Mouse (Mus musculus) retina, postnatal 1 day (tissue): ENCODE measurements at regions not wholly inside any gene's neighbourhood (a gene's known extent, or its start where the extent isn't known, plus 50 kb on each side); places are given as distances from the start of the nearest gene placed in this dataset.
A peak's percentile ranks its signal among the peaks of the same experiment; 100 is the strongest.
"Not testable (repeated sequence)": the region's sequence is repeated elsewhere in the genome, so short reads cannot be mapped to it uniquely, and the experiment has no call there.

ENCODE experiments used
- DNase-seq: peaks from one replicate; pipeline ENCODE4 v3.0.0-alpha.2; 2012

DNA sequence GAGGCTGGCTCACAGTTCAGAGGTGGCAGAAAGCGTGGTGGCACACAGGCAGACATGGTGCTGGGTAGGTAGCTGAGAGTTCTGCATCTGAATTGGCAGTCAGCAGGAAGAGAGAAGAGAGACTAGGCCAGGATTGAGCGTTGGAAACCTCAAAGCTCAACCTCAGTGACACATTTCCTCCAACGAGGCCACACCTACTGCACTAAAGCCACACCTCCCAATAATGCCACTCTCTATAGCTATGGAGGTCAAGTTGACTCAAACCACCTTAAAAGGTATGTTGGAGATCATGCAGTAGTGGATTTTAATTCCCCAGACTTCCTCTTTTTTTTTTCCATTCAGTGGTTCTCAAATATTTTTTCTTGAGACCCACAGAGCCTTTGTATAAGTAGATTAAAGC, 57.1 kb downstream of the Ccdc54 start:
- DNase-seq: no peak

DNA sequence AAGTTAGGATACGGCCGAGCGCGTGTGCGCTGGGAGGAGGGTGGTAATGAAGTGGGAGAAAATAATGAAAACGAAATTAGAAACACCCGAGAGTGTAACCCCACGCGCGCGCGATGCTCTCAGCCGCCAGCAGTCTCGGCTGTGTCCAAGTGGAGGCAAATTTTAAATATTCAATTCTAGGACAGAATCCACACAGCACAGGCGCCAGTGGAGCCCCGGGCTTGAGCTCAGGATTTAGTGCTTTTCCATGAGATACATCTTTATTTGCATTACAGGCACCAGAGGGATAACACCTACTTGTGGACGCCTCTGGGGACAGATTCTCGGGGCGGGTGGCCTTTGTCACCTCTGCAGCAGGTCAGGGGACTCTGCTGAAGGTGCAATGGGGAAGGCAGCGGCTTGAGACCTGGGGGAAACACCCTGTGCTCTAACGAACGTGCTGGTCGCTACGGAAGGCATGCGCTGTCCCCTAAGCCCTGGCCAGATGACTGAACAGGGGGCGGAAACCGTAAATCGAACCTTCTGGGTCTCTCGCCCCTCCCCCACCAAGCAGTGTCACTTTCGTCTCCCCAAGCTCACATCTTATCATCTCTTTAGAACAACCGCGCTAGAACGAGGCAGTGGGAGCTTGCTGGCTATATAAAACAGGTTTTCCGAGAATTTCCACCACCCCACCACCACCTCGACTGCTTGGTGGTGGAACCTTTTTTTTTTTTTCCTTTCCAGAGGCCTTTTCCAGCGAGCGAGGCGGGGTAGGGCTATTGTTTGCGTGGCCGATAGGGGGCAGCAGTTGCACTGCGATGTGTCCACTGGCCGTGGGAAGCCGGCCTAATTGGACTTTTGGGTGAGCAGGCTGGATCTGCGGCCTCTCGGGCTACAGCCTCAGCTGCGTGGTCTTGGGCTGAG, 61.2 kb downstream of the Ccdc54 start:
- DNase-seq: peak; percentile 93

DNA sequence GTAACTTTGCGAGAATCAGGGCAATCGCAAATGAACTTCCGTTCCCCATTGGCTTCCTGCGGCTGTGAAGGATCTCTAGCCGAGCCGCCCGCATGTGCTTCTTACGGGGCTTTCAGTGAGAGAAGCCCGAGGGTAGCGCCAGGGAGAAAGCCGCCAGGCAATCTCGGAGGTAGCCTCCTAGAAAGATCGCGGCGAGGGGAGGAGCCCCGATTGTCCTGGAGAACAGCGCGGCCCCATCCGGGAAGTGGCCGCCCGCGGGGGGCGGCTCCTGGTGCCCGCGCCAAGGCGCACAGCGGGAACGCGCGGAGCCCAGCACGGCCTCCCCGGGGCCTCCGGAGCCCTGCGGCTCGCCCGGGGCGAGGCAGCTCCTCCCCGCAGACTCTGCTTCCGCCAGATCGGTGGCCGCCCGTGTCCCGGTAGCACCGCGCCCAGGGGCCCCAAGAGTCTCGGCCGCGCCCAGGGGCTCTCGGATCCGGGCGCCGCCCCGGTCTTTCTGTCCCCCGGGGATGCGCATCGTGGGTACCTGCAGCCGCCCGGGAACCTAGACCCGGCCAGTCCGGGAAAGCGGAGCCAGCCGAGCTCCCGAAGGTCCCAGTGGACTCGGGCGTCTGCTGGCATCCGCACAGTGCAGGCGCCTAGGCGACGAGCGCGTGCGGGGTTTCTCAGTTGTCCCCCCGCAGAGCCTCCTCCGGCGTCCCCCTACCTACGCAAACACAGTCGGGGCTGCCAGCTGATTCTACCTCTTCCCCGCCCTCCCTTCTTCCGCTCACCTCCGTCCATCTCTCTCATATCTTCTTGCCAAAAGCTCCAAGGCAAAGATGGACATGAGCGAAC, 62.1 kb downstream of the Ccdc54 start:
- DNase-seq: peak; percentile 87

DNA sequence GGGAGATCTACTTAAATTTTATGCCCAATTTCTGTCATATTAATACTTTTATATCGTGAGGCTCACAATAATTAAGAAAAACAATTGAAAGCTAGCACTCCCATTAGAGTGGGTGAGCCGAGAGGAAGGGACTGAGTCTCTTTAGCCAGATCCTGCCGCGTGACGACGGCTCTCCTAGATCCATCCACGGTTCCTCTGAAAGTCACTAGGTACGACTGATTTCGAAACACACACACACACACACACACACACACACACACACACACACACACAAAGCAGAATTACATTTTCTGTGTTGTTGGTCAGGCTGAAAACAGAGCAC, 62.6 kb downstream of the Ccdc54 start:
- no peak for DNase-seq

DNA sequence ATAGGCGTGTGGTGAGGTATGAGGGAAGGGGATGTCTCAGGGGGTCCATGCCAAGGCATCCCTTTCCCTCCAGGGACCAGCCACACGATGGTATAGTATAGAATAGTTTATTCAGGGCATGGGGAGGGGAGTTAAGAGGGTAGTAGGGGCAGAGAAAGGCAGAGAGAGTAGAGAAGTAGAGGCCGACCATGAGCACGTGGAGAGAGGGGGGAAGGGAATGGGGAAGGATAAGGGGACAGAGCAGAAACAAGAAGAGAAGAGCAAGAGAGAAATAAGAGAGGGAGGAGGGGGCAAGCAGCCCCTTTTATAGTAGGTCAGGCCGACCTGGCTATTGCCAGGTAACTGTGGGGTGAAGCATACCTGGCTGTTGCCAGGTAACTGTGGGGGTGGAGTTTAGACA, 64.0 kb downstream of the Ccdc54 start:
- DNase-seq: not testable (repeated sequence)

DNA sequence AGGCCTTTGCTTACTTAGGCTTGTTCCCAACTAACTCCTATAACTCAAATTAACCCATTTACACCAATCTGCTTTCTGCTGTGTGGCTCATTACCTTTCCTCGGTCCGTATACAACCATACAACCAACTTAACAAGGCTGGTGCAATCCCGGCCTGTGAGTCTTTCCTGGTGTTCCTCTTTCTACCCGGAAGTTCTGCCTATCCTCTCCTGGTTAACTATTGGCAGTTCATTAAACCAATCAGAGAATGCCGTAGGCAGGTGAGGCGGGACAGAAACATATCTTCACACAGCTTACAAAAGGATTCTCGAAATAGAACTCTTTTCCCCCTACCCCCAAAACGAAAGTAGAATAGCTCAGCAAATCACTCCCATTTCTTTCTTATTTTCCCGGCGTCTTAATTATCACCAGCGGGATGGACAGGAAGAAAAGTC, 65.0 kb downstream of the Ccdc54 start:
- no peak for DNase-seq

DNA sequence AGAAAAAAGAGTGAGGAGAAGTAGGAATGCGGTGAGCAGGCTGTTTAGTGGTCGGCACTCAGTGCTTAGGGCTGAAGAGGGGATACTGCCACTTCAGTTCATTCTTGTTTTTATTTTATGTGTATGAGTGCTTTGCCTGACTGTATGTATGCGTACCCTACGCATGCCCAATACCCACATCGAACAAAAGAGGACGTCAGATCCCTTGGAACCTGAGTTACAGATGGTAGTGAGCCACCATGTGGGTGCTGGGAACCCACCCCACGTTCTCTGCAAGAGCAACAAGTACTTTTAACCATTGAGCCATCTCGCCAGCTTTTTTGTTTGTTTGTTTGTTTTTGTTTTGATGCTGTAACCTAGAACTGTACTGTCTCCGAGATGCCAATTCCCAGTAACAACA, 65.5 kb downstream of the Ccdc54 start:
- no peak for DNase-seq

DNA sequence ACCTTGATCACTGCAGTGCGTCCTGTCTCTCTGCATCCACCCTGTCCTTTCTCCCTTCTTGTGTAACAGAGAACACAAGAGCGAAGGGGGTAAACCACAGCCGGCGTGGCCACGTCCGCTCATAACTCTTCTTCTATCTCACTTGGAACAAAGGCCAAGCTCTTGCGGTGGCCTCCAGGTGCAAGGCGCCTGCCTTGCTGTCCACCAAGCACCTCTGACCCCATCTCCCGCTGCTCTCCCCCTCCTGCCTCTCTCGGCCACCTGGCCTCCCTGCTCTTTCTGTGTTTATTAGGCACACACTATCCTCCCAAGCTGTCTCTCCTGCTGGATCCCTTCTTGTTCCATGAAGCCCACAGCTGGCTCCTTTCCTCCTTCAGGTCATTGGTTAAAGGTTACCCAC, 71.3 kb downstream of the Ccdc54 start:
- no peak for DNase-seq

DNA sequence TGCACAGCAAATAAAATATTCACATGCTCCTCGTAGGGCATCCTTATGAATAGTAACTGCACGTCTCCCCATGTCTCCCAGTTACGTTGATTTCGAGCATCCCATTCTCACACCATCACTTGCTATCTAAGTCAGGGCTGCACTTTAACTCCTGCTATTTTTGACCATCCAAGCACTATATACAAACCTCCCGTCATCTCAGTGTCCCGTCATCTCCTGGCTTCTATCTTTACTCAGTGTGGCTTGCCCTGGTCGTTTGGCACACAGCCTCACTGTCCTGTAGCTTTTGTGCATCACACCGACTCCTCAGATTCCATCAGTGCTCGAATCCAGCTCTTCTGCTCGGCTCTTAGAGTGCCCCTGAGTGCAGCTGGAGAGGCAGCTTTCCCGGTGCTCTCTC, 74.4 kb downstream of the Ccdc54 start:
- no peak for DNase-seq

DNA sequence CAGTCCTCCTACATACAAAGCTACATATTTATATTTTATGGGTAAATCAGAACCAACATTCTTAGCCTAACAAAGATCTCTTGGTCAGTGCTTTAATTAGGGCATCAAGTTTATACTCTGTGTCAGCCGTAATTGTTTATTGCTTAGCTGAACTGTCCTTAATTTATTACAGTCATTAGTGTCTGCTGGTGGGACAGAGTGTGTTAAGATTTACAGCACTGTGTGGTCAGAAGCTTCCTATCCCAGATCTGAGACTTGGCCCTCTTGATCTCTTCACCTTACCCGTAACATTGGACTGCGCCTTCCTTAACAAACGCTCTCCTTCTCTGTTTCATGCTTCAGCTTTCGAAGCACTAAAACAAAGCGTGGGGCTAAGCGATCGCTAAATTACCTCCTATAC, 75.9 kb downstream of the Ccdc54 start:
- DNase-seq: no peak

DNA sequence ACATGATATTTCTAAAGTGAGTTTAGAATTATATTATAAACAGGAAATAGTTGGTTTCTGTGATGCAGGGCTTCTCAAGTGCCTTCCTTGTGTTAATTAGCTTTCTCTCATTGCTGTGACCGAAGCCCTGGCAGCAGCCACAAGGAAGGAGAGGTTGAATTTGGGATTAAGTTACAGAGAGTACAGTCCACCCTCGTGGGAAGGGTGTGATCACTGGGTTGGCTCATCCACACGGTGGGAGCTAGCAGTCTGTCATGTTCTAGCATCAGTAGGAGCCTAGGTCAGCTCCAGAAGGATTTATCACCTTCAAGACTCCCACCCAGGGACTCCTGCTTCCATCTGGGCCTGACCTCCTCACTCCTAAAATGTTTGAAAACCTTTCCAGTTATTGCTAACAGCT, 78.9 kb downstream of the Ccdc54 start:
- DNase-seq: no peak

DNA sequence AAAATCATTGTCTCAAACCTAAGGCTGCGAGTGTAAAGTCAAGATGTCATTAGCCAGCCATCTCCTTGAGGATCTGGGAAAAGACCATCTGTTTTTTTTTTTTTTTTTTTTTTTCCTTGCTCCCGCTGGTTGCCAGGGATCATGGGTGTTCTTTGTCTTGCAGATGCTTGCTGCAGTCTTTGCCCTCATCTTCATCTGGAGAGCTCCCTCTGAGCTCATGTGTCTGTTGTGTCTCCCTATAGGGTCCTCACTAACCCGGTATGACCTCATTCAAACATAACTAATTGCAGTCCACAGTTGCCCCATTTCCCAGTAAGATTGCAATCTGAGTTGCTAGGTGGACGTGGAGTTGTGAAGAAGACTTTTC, 77.3 kb upstream of the Bbx start:
- no peak for DNase-seq

DNA sequence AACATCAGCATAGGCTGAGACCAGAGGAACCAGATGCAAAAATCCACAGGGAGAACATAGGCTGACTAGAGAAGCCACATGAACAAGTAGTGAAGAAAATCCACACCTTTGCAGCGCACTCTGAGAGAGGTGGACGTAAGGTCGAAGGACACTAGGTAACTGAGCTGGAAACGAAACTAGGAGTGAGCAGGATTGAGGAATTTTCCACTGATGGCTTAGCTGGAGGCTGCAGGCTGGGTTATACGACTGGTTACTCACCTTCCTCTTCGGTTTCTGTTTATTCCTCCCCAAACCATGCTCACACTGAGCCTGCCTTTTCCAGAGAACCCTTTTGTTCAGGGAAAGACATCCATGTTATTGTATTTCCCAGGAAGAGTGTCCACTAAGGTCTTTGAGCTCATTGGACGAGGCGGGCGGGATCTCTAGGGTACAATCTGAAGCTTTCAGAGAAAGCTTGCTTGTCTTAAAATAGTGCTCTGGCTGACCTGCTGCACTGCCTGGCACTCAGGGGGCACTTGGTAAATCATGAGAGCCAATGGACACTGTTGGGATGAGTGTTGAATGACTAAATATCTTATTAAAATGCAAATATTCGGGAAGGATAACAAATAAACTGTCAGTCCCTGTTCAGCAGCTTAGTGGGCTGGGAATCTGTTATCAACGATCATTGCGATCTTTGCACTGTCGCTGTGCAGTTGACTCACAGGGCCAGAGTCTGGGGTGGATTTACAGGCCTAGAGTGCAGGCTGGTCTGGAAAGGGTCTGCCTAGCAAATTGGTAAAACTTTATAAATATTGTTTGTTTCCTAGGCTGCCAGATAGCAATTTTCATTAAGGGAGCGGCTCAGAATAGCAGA, 76.7 kb upstream of the Bbx start:
- DNase-seq: no peak

DNA sequence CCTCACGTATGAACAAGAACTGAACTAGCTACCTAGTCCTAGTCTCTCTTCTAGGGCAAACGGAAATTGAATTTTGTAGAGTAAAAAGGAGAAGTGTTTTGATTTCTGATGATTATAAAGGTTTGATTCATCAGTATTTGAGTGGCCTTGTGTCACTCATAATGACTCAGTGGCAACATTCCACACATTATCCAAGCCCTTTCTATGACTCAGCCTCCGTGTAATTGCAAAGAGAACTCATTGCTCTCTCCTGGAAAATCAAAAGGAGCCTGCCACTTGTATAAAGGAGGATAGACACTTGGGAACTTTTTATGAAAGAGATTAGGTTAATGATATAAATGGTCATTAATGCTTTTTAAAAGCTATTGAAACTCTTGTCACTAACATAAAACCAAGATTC, 72.4 kb upstream of the Bbx start:
- DNase-seq: no peak

DNA sequence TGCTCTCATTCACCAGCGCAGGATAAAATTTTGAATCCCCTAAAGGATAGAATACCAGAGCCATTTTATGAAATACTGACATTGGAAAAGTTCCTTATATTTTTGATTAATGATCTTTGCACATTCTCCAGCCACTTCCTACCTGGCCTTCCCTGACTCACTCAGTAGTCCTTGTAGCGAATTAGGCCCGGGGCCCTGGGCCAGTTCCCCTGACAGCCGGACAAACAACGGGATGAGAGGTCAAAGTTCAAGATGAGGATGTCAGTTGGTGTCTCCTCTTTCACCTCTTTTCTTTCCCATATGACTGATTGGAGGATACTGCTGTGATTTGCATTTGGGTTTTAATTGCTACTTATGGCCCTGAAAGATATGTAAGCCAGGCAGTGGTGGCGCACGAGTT, 66.7 kb upstream of the Bbx start:
- DNase-seq: no peak

DNA sequence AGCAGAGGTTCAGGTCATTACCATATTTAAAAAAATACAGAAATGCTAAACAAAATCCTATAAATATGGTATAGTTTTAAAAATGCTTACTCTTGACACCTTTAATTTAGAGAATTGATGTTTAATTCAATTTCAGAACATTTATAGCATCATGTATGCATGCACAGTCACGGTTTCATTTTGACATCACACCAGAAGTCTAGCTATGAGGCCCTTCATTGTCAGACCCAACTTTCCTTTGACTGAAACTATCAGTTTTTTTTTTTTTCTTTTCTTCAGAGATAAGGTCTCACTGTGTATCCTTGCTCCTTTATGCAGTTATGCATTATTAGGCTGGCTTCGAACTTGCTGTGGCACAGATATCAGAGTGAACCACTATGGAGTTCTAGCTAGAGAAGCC, 61.5 kb upstream of the Bbx start:
- DNase-seq: no peak

DNA sequence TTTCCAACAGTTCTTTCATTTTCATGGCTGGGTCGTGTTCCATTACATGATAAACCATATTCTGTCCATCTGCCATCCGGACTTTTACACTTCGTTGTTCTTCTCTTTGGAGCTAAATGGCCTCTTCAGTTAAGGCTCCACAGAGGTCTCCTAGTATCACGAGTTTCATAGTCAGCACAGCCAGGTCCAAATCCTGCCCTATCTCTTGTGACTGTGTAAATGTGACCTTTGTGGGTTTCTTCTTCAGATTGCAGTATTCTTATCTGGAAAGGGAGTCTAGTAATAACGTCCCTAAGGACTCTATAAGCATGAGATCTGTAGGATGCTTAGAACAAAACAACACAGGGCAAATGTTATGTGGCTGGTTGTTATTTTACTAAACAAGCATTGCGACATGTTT, 57.1 kb upstream of the Bbx start:
- no peak for DNase-seq

DNA sequence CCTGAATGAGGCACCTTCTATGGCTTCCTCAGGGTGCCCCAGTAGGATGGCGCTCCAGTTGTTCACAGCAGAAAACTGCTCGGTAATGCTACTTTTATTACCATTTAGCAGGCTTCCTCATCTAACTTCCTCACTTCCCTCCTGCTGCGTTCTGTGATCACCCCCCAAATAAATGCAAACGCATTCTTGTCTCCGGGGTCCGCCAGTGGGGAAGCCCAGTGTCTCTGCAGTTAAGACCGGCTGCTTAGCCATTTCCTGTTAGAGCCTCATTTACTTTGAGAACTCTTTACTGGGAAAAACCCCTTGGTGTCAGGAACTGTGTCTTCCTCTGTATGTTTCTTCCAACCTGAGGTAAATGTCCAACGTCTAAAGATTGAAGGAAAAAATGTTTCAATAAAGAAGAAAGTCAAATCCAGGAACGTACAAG, 50.2 kb upstream of the Bbx start:
- no peak for DNase-seq
